Mouse (Mus musculus): ENCODE results near the gene Adgrl2.

GRCm38 (mm10) chr3:148947266-148947665 is 43.1 kb downstream of the Adgrl2 start:
- TF ChIP-seq POLR2A (IDR thresholded peaks at IDR 0.05; ENCODE audit: control insufficient read depth, extremely low read depth, insufficient read depth, low read length, poor library complexity) = no peak
- TF ChIP-seq CTCF (IDR thresholded peaks at IDR 0.05; ENCODE audit: borderline replicate concordance, control insufficient read depth, extremely low read depth, insufficient read depth, low read length, poor library complexity) = no peak

Measured in thymus, adult 2 months (tissue).